ENCODE assay signal across 31 mouse cellular contexts in the genomic region with DNA sequence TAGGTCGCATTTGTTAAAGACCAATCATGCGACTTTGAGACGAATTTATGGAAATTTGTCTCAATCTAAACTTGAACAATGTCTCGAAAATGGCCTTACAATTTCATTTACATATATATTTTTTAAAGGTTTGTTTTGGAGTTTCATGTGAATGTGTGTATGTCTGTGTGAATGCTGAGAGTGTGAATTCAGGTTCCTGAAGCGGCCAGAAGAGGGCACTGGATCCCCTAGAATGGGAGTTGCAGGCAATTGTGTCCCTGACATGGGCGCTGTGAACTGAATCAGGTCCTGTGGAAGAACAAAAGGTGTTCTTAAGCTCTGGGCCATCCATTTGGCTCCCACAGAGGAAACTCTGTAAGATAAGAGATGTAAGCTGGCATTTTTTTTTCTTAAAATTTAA. TPM values are rescaled to one million over a fixed set of nuclear protein-coding genes. Genes with fewer than 3 reads are reported as not detected.
DNase-seq lines count a peak whose midpoint lies in the region; ATAC-seq and TF ChIP-seq lines count a peak whose summit lies in the region.
"Had no signal": no experiment of that assay in that cellular context is flagged by ENCODE, and none has a peak within 500 bp of the region (broad histone marks: within the 10 kb centered on the region; RNA-seq: fewer than 3 reads in every experiment).

No protein-coding gene starts in this region.

- DNase-seq in liver, postnatal 0 days, result no peak
- DNase-seq in NIH3T3 (ENCODE audit: low read depth), result peak; percentile 65
- no peak for DNase-seq in yolk sac, embryonic 10.5 days (ENCODE audit: low spot score)
- no peak for DNase-seq in urinary bladder, postnatal 10 days (ENCODE audit: low spot score)
- DNase-seq in layer of hippocampus, adult 8-10 months (ENCODE audit: low spot score in 2 of 2), result no peak
- DNase-seq: adrenal gland, postnatal 10 days; cerebellum, adult 11 months; cerebellum, adult 8-10 months; cerebellum, postnatal 14 days; embryo, embryonic 11 days; gastrocnemius, postnatal 10 days; heart, adult 18-20 months; heart, postnatal 10 days; heart, postnatal 4 days had no signal

- H3K9me3 ChIP-seq in liver, postnatal 0 days (ENCODE audit: low read length), result 0 out of 2 replicates have a peak, but pooled peaks cover 2% of the 10 kb centered on the region
- no peaks in the 10 kb centered on the region for H3K9me3 ChIP-seq in liver, embryonic 12.5 days (replicated peaks)
- peaks cover 33% of the 10 kb centered on the region for H3K9me3 ChIP-seq in E14TG2a.4 (ENCODE audit: low read length)
- H3K9me3 ChIP-seq: embryonic facial prominence, embryonic 15.5 days; forebrain, embryonic 15.5 days; heart, embryonic 10.5 days; hindbrain, embryonic 12.5 days had no signal

- TF ChIP-seq CTCF in liver, postnatal 0 days (IDR thresholded peaks at IDR 0.05; ENCODE audit: low read depth), result peak; percentile 15; the same call in 1 of the 2 replicates
- 0 out of 2 replicates have a peak, but pooled peaks have one; percentile 10 for TF ChIP-seq CTCF in E14TG2a.4 (conservative IDR thresholded peaks at IDR 0.05; ENCODE audit: low read length)

- H3K4me3 ChIP-seq in liver, postnatal 0 days (ENCODE audit: low read depth, low read length), result no peak overlapping the region
- no peak overlapping the region for H3K4me3 ChIP-seq in liver, embryonic 12.5 days
- H3K4me3 ChIP-seq in E14TG2a.4 (replicated peaks; ENCODE audit: low read length), result no peak overlapping the region
- H3K4me3 ChIP-seq: embryonic facial prominence, embryonic 15.5 days; erythroblast, embryonic 14.5 days; forebrain, embryonic 10.5 days; forebrain, embryonic 15.5 days; heart, embryonic 10.5 days; hindbrain, embryonic 12.5 days had no signal

- peaks cover 2% of the 10 kb centered on the region; the same call in 1 of the 2 replicates for H3K4me1 ChIP-seq in liver, postnatal 0 days (ENCODE audit: insufficient read depth)
- no peaks in the 10 kb centered on the region for H3K4me1 ChIP-seq in liver, embryonic 12.5 days
- peaks cover 6% of the 10 kb centered on the region for H3K4me1 ChIP-seq in E14TG2a.4 (replicated peaks; ENCODE audit: low read depth, low read length)

- H3K9ac ChIP-seq in liver, postnatal 0 days (replicated peaks), result no peak overlapping the region
- no peak overlapping the region for H3K9ac ChIP-seq in liver, embryonic 12.5 days
- H3K9ac ChIP-seq: embryonic facial prominence, embryonic 15.5 days; forebrain, embryonic 15.5 days; hindbrain, embryonic 12.5 days had no signal

- no peak for ATAC-seq in liver, postnatal 0 days
- ATAC-seq in liver, embryonic 12.5 days, result no peak
- ATAC-seq: forebrain, embryonic 15.5 days; hindbrain, embryonic 16.5 days had no signal

- no peak overlapping the region for H3K27ac ChIP-seq in liver, postnatal 0 days (ENCODE audit: low read depth)
- no peak overlapping the region for H3K27ac ChIP-seq in liver, embryonic 12.5 days
- H3K27ac ChIP-seq: embryonic facial prominence, embryonic 15.5 days; forebrain, embryonic 10.5 days; forebrain, embryonic 15.5 days; heart, embryonic 10.5 days; hindbrain, embryonic 12.5 days had no signal

- no peaks in the 10 kb centered on the region for H3K36me3 ChIP-seq in liver, postnatal 0 days (replicated peaks; ENCODE audit: insufficient read depth, low read length)
- H3K36me3 ChIP-seq in liver, embryonic 12.5 days, result no peaks in the 10 kb centered on the region
- no peaks in the 10 kb centered on the region for H3K36me3 ChIP-seq in E14TG2a.4 (ENCODE audit: insufficient read depth, low read length)
- H3K36me3 ChIP-seq: embryonic facial prominence, embryonic 15.5 days; forebrain, embryonic 10.5 days; forebrain, embryonic 15.5 days; heart, embryonic 10.5 days; hindbrain, embryonic 12.5 days had no signal

- no peak overlapping the region for H3K4me2 ChIP-seq in liver, postnatal 0 days (ENCODE audit: low read depth, low read length)
- no peak overlapping the region for H3K4me2 ChIP-seq in liver, embryonic 12.5 days
- H3K4me2 ChIP-seq: embryonic facial prominence, embryonic 15.5 days; forebrain, embryonic 15.5 days; hindbrain, embryonic 12.5 days had no signal

- 82% methylated on average over 6 of the region's 6 CpGs for WGBS in liver, postnatal 0 days (ENCODE audit: insufficient replicate concordance)
- 76% methylated on average over 6 of the region's 6 CpGs for WGBS in liver, embryonic 12.5 days (ENCODE audit: insufficient replicate concordance)

- H3K27me3 ChIP-seq in liver, postnatal 0 days (ENCODE audit: insufficient read depth, low read length), result no peaks in the 10 kb centered on the region
- no peaks in the 10 kb centered on the region for H3K27me3 ChIP-seq in liver, embryonic 12.5 days (replicated peaks)
- H3K27me3 ChIP-seq in E14TG2a.4 (ENCODE audit: insufficient read depth, low read length), result no peaks in the 10 kb centered on the region
- H3K27me3 ChIP-seq: embryonic facial prominence, embryonic 15.5 days; forebrain, embryonic 15.5 days; hindbrain, embryonic 12.5 days had no signal

- no peak for TF ChIP-seq EP300 in liver, postnatal 0 days (IDR thresholded peaks at IDR 0.05; ENCODE audit: low read depth)

RNA-seq across cellular contexts. Expression of gene Krt81, which starts 7.7 kb away (rescaled TPM):
- polyA plus RNA-seq in liver, postnatal 0 days (2015; fragmentation: Nextera tagmentation; extraction: Ambion mirVana), result not detected in 2 replicates
- not detected in 2 replicates for polyA plus RNA-seq in liver, embryonic 12.5 days (2016; fragmentation: Nextera tagmentation; extraction: Ambion mirVana)
- total RNA-seq in layer of hippocampus, adult 8-10 months (2022), result not detected
- total RNA-seq: adrenal gland, postnatal 10 days; adrenal gland, postnatal 4 days; CH12.LX; common myeloid progenitor, adult 5-6 weeks; gastrocnemius, postnatal 10 days; gastrocnemius, postnatal 4 days; heart, adult 18-20 months; heart, postnatal 10 days; heart, postnatal 4 days had no signal
- polyA plus RNA-seq: brain, embryonic 14.5 days; embryonic facial prominence, embryonic 11.5 days; erythroblast, embryonic 14.5 days; forebrain, embryonic 10.5 days; forebrain, embryonic 15.5 days; frontal cortex, adult 2 months; heart, embryonic 10.5 days; heart, embryonic 14.5 days; hindbrain, embryonic 12.5 days; hindbrain, embryonic 16.5 days had no signal

RNA-seq across cellular contexts. Expression of gene Krt88, which starts 8.3 kb away (rescaled TPM):
- polyA plus RNA-seq in liver, postnatal 0 days (2015; fragmentation: Nextera tagmentation; extraction: Ambion mirVana), result not detected in 2 replicates
- polyA plus RNA-seq in liver, embryonic 12.5 days (2016; fragmentation: Nextera tagmentation; extraction: Ambion mirVana), result not detected in 2 replicates
- total RNA-seq in layer of hippocampus, adult 8-10 months (2022), result not detected
- total RNA-seq: adrenal gland, postnatal 10 days; adrenal gland, postnatal 4 days; CH12.LX; common myeloid progenitor, adult 5-6 weeks; gastrocnemius, postnatal 10 days; gastrocnemius, postnatal 4 days; heart, adult 18-20 months; heart, postnatal 10 days; heart, postnatal 4 days had no signal
- polyA plus RNA-seq: brain, embryonic 14.5 days; embryonic facial prominence, embryonic 11.5 days; embryonic facial prominence, embryonic 15.5 days; erythroblast, embryonic 14.5 days; forebrain, embryonic 10.5 days; forebrain, embryonic 15.5 days; frontal cortex, adult 2 months; heart, embryonic 10.5 days; heart, embryonic 14.5 days; hindbrain, embryonic 12.5 days; hindbrain, embryonic 16.5 days had no signal

RNA-seq across cellular contexts. Expression of gene Krt87, which starts 17.3 kb away (rescaled TPM):
- not detected in 2 replicates for polyA plus RNA-seq in liver, postnatal 0 days (2015; fragmentation: Nextera tagmentation; extraction: Ambion mirVana)
- polyA plus RNA-seq in liver, embryonic 12.5 days (2016; fragmentation: Nextera tagmentation; extraction: Ambion mirVana), result not detected in 2 replicates
- total RNA-seq in layer of hippocampus, adult 8-10 months (2022), result under 1 TPM; 0.23 to 0.52 (median 0.35) TPM
- total RNA-seq: adrenal gland, postnatal 10 days; adrenal gland, postnatal 4 days; heart, adult 18-20 months; heart, postnatal 10 days; heart, postnatal 4 days had no signal
- polyA plus RNA-seq: erythroblast, embryonic 14.5 days; heart, embryonic 10.5 days; heart, embryonic 14.5 days had no signal

RNA-seq across cellular contexts. Expression of gene Krt86, which starts 17.4 kb away (rescaled TPM):
- polyA plus RNA-seq in liver, postnatal 0 days (2015; fragmentation: Nextera tagmentation; extraction: Ambion mirVana), result not detected in 2 replicates
- polyA plus RNA-seq in liver, embryonic 12.5 days (2016; fragmentation: Nextera tagmentation; extraction: Ambion mirVana), result not detected in 2 replicates
- not detected for total RNA-seq in layer of hippocampus, adult 8-10 months (2022)
- total RNA-seq: adrenal gland, postnatal 10 days; adrenal gland, postnatal 4 days; CH12.LX; common myeloid progenitor, adult 5-6 weeks; gastrocnemius, postnatal 10 days; gastrocnemius, postnatal 4 days; heart, adult 18-20 months; heart, postnatal 10 days; heart, postnatal 4 days had no signal
- polyA plus RNA-seq: brain, embryonic 14.5 days; embryonic facial prominence, embryonic 11.5 days; erythroblast, embryonic 14.5 days; forebrain, embryonic 15.5 days; heart, embryonic 10.5 days; heart, embryonic 14.5 days; hindbrain, embryonic 12.5 days had no signal

RNA-seq across cellular contexts. Expression of gene Krt83, which starts 35.4 kb away (rescaled TPM):
- polyA plus RNA-seq in liver, postnatal 0 days (2015; fragmentation: Nextera tagmentation; extraction: Ambion mirVana), result 0.33 and 0.58 TPM in 2 replicates
- polyA plus RNA-seq in liver, embryonic 12.5 days (2016; fragmentation: Nextera tagmentation; extraction: Ambion mirVana), result not detected in 2 replicates
- total RNA-seq in layer of hippocampus, adult 8-10 months (2022), result not detected
- total RNA-seq: adrenal gland, postnatal 10 days; adrenal gland, postnatal 4 days; CH12.LX; common myeloid progenitor, adult 5-6 weeks; heart, adult 18-20 months; heart, postnatal 10 days; heart, postnatal 4 days had no signal
- polyA plus RNA-seq: brain, embryonic 14.5 days; embryonic facial prominence, embryonic 11.5 days; erythroblast, embryonic 14.5 days; forebrain, embryonic 10.5 days; forebrain, embryonic 15.5 days; frontal cortex, adult 2 months; heart, embryonic 10.5 days; heart, embryonic 14.5 days; hindbrain, embryonic 12.5 days; hindbrain, embryonic 16.5 days had no signal
